Comparison of ENCODE assay signal across 7 mouse cellular contexts in the genomic region with DNA sequence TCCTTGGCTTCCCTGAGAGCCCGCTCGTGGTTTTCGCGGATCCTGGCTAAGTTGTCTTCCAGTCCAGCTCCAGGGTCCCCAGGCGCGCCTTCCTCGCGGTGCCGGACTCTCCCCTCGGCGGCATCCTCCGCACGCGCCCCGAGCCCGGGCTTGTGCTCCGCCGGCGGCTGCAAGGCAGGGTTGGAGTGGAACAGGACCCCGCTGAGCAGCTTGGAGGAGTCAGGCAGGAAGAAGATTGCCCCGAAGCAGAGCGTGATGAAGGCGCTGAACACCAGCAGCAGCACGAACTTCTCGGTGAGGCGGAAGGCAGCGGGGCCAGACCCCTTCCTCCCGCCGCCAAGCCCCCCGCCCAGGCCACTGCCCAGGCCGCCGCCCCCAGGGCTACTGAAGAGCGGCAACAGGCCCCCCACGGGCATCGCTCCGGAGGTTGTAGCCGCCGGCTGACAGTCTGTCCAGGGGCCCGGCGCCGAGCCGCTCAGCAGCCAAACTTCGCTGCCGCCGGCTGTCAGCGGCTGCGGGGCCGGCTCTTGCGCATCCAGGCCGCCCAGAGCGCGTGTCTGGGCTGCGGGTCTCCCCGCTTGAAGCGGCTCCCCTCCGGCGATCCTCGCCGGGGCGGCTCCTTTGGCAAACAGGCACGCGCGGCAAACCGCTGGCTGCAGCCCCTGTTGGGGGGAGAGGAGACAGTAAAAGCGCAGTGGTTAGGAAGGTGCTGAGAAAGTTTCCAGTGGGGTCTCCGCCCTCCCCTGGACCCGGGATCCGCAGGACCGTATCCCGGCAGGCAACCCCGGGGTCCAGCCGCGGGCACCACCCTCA. TPM values are rescaled to one million over a fixed set of nuclear protein-coding genes. Genes with fewer than 3 reads are reported as not detected.
DNase-seq lines count a peak whose midpoint lies in the region; ATAC-seq and TF ChIP-seq lines count a peak whose summit lies in the region.

No protein-coding gene starts in this region.

- H3K36me3 ChIP-seq in heart, embryonic 10.5 days = no peaks in the 10 kb centered on the region
- H3K36me3 ChIP-seq in spleen, adult 2 months (ENCODE audit: control insufficient read depth, insufficient read depth, low read length) = peaks cover 10% of the 10 kb centered on the region

- H3K27ac ChIP-seq in heart, embryonic 10.5 days = peak overlapping the region; percentile 92
- peak overlapping the region; percentile 93 for H3K27ac ChIP-seq in spleen, adult 2 months (ENCODE audit: insufficient read depth, low read length)

- no peak for TF ChIP-seq CTCF in spleen, adult 2 months (IDR thresholded peaks at IDR 0.05; ENCODE audit: extremely low read depth, insufficient read depth, insufficient read length, insufficient replicate concordance)

- H3K27me3 ChIP-seq in heart, embryonic 10.5 days (ENCODE audit: insufficient read depth, poor library complexity, severe bottlenecking) = no peaks in the 10 kb centered on the region
- no peaks in the 10 kb centered on the region for H3K27me3 ChIP-seq in spleen, adult 2 months (ENCODE audit: control insufficient read depth, insufficient read depth, low read length)

- peaks cover 25% of the 10 kb centered on the region for H3K4me1 ChIP-seq in heart, embryonic 10.5 days
- peaks cover 10% of the 10 kb centered on the region for H3K4me1 ChIP-seq in spleen, adult 2 months (ENCODE audit: control insufficient read depth, insufficient read depth, insufficient read length)

- H3K4me3 ChIP-seq in heart, embryonic 10.5 days = peak overlapping the region; percentile 94
- H3K4me3 ChIP-seq in spleen, adult 2 months (ENCODE audit: extremely low read depth, insufficient read depth, insufficient read length) = peak overlapping the region; percentile 95

- peak; percentile 59 for DNase-seq in CD4-positive helper T cell, adult 2 months (ENCODE audit: low read depth, low spot score)
- DNase-seq in NIH3T3 (ENCODE audit: low read depth) = peak; percentile 65
- peak; percentile 59 for DNase-seq in embryo, embryonic 10.5 days (ENCODE audit: low spot score)
- DNase-seq in heart, embryonic 10.5 days (ENCODE audit: low spot score) = peak; percentile 79
- peak; percentile 24 to 58 for DNase-seq in kidney, postnatal 25 days
- peak in 1 of 2 experiments; percentile 44 for DNase-seq in spleen, adult 2 months (ENCODE audit: low read depth in 1 of 2, low spot score in 2 of 2)

- no peak for TF ChIP-seq POLR2A in spleen, adult 2 months (IDR thresholded peaks at IDR 0.05; ENCODE audit: low read depth, low read length)

- no peaks in the 10 kb centered on the region for H3K9me3 ChIP-seq in heart, embryonic 10.5 days

- ATAC-seq in megakaryocyte-erythroid progenitor cell, adult 5-6 weeks (replicated peaks; ENCODE audit: low FRiP score, low TSS enrichment, poor library complexity, severe bottlenecking) = 0 out of 2 replicates have a peak, but pooled peaks have one; percentile 2

- WGBS in heart, embryonic 10.5 days = under 1% methylated on average over 70 of the region's 73 CpGs
- WGBS in spleen, adult 2 months = under 1% methylated on average over 70 of the region's 73 CpGs

RNA-seq across cellular contexts. Expression of a gene that starts 1.6 kb away (rescaled TPM):
- 8.1 and 11.2 TPM in 2 replicates for polyA plus RNA-seq in heart, embryonic 10.5 days (2016; fragmentation: Nextera tagmentation; extraction: Ambion mirVana)
- total RNA-seq in megakaryocyte-erythroid progenitor cell, adult 5-6 weeks (2014; fragmentation: Nextera tagmentation) = 16.0 and 16.1 TPM in 2 replicates
- total RNA-seq in megakaryocyte-erythroid progenitor cell, adult 5-6 weeks (2017) = 21.8 and 23.7 TPM in 2 replicates
- 35.7 and 54.1 TPM in 2 replicates for polyA plus RNA-seq in spleen, adult 2 months (2012; rRNA removed)
